Mouse (Mus musculus): ENCODE data around the gene Olfr1231.

Gene Olfr1231

GRCm38 (mm10) chr2:89306974-89307373 is at the start of gene Olfr1231:
Olfr1231 (minus strand) TSS chr2:89307074.
- no peak for DNase-seq (ENCODE audit: low read depth)

- DNase-seq (ENCODE audit: low read depth): no peak
These were observed 35.4 kb upstream of the Olfr1231 start, which contains the start of gene Olfr1233 for GRCm38 (mm10) chr2:89342298-89342697. Olfr1233 (minus strand) TSS chr2:89342398.

GRCm38 (mm10) chr2:89329575-89329974 is 22.7 kb upstream of the Olfr1231 start, which contains the start of gene Olfr1232:
Olfr1232 (minus strand) TSS chr2:89329675.
- DNase-seq (ENCODE audit: low read depth): no peak

GRCm38 (mm10) chr2:89297168-89297567 is 9.7 kb downstream of the Olfr1231 start, which contains the start of gene Olfr1230:
Olfr1230 (minus strand) TSS chr2:89297268.
- DNase-seq (ENCODE audit: low read depth): no peak

- DNase-seq (ENCODE audit: low read depth): no peak
These were observed 19.0 kb downstream of the Olfr1231 start, which contains the start of gene Olfr1229 for GRCm38 (mm10) chr2:89287914-89288313. Olfr1229 (minus strand) TSS chr2:89288014.

- no peak for DNase-seq (ENCODE audit: low read depth)
These were observed 52.9 kb downstream of the Olfr1231 start, which contains the start of gene Olfr1228 for GRCm38 (mm10) chr2:89253962-89254361. Olfr1228 (minus strand) TSS chr2:89254062.
